Mouse (Mus musculus) left cerebral cortex, postnatal 36 days (tissue): ENCODE measurements at regions not wholly inside any gene's neighbourhood (a gene's known extent, or its start where the extent isn't known, plus 50 kb on each side); places are given as distances from the start of the nearest gene placed in this dataset.
"Not testable (repeated sequence)": the region's sequence is repeated elsewhere in the genome, so short reads cannot be mapped to it uniquely, and the experiment has no call there.

ENCODE experiments used
- DNase-seq, 2 experiments: peaks; one replicate each; pipeline ENCODE4 v3.0.0; 2021 to 2022; ENCODE audit warnings: low spot score in 2 of 2, mixed read lengths in 1 of 2
- intact Hi-C: fragments of 180-260 bp; cut with DNase I; formaldehyde crosslinking; loops from one replicate; pipeline ENCODE4 v1.15.1; 2025

GRCm38 (mm10) chr3:60797808-60798207, 204.8 kb upstream of the P2ry1 start:
- DNase-seq: peak; percentile 10 to 21
- intact Hi-C loops: no loop called here

GRCm38 (mm10) chr3:60798461-60798860, 204.1 kb upstream of the P2ry1 start:
- intact Hi-C loops: no loop called here
- no peak for DNase-seq

- intact Hi-C loops: no loop called here
- DNase-seq: no peak
Measured at GRCm38 (mm10) chr3:60798862-60799261, 203.7 kb upstream of the P2ry1 start.

GRCm38 (mm10) chr3:60804711-60805293, 197.8 kb upstream of the P2ry1 start:
- no peak for DNase-seq
- intact Hi-C loops: no loop called here

- intact Hi-C loops: no loop called here
- DNase-seq: no peak
Measured at GRCm38 (mm10) chr3:60811924-60812323, 190.7 kb upstream of the P2ry1 start.

GRCm38 (mm10) chr3:60813485-60813884, 189.1 kb upstream of the P2ry1 start:
- intact Hi-C loops: no loop called here
- DNase-seq: no peak

- intact Hi-C loops: no loop called here
- no peak for DNase-seq
Measured at GRCm38 (mm10) chr3:60819684-60820281, 182.8 kb upstream of the P2ry1 start.

GRCm38 (mm10) chr3:60821463-60821862, 181.1 kb upstream of the P2ry1 start:
- intact Hi-C loops: no loop called here
- DNase-seq: no peak

GRCm38 (mm10) chr3:60826759-60827158, 175.8 kb upstream of the P2ry1 start:
- no peak for DNase-seq
- intact Hi-C loops: no loop called here

GRCm38 (mm10) chr3:60832385-60832784, 170.2 kb upstream of the P2ry1 start:
- no peak for DNase-seq
- intact Hi-C loops: no loop called here

GRCm38 (mm10) chr3:60841895-60842294, 160.7 kb upstream of the P2ry1 start:
- no peak for DNase-seq
- intact Hi-C loops: no loop called here

GRCm38 (mm10) chr3:60845293-60845692, 157.3 kb upstream of the P2ry1 start:
- intact Hi-C loops: no loop called here
- no peak for DNase-seq

GRCm38 (mm10) chr3:60848437-60848836, 154.2 kb upstream of the P2ry1 start:
- no peak for DNase-seq
- intact Hi-C loops: no loop called here

- intact Hi-C loops: no loop called here
- DNase-seq: no peak
Measured at GRCm38 (mm10) chr3:60853773-60854172, 148.8 kb upstream of the P2ry1 start.

GRCm38 (mm10) chr3:60855734-60856133, 146.9 kb upstream of the P2ry1 start:
- intact Hi-C loops: no loop called here
- DNase-seq: no peak

GRCm38 (mm10) chr3:60858474-60859118, 144.0 kb upstream of the P2ry1 start:
- DNase-seq: no peak
- intact Hi-C loops: no loop called here

- no peak for DNase-seq
- intact Hi-C loops: no loop called here
Measured at GRCm38 (mm10) chr3:60859119-60859515, 143.5 kb upstream of the P2ry1 start.

- intact Hi-C loops, DNase-seq: not testable (repeated sequence)
Measured at GRCm38 (mm10) chr3:60876858-60877257, 125.7 kb upstream of the P2ry1 start.

- intact Hi-C loops: no loop called here
- DNase-seq: no peak
Measured at GRCm38 (mm10) chr3:60878880-60879279, 123.7 kb upstream of the P2ry1 start.

GRCm38 (mm10) chr3:60884027-60884426, 118.6 kb upstream of the P2ry1 start:
- DNase-seq: no peak
- intact Hi-C loops: no loop called here

- no peak for DNase-seq
- intact Hi-C loops: no loop called here
Measured at GRCm38 (mm10) chr3:60889191-60889861, 113.3 kb upstream of the P2ry1 start.
